Mouse (Mus musculus) right cerebral cortex, postnatal 4 days (tissue): Measurements from ENCODE around the gene Nav2.
A peak's percentile ranks its signal among the peaks of the same experiment; 100 is the strongest.

Source experiments
- DNase-seq: peaks from one replicate; pipeline ENCODE4 v3.0.0-alpha.2; 2022

Nav2 gene

DNA sequence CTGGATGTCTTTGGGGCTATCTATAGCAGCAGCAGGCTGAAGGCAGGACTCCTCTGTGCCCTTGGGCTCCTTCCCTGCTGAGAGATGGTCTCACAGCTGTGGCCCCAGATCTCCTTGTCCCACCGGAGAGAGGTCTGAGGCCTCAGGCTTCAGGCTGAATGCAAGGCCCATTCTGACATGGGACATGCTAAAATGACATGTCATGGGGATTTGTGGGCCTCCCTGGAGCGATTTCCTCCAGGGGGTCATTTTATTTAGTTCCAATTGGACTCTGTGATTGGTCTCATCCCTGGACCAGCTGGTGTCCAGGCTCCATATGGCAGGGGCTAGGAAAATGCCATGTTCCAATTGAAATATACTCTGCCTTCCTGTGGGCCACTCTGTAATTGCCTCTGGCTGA, 197.0 kb downstream of the Nav2 start:
- DNase-seq, result no peak

GRCm38 (mm10) chr7:49108076-49108475, 199.6 kb downstream of the Nav2 start:
- no peak for DNase-seq

DNA sequence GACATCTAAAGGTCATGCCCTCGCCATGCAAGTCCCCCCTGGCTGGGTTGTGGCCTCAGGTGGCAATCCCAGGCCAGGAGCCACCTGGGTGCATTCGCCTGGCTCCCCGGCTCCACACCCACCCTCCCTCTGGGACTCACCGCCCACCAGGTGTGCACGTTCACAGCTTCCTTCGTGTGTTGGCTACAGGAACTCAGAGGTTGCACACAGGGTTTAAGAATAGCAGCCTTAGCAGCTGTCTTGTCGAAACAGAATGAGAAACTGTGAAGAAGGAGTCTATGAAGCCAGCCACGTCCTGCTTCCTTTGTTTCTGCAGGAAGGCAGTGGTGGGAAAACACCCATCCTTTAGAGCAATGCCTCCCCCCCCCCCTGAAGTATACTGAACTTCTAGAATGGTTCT, 210.5 kb downstream of the Nav2 start:
- DNase-seq, result no peak

- peak; percentile 42 for DNase-seq
Measured at GRCm38 (mm10) chr7:49119794-49120487, 211.4 kb downstream of the Nav2 start.

- peak; percentile 25 for DNase-seq
Measured at GRCm38 (mm10) chr7:49120488-49120864, 212.0 kb downstream of the Nav2 start.

GRCm38 (mm10) chr7:49120935-49121691, 212.6 kb downstream of the Nav2 start:
- peak; percentile 99 for DNase-seq

DNA sequence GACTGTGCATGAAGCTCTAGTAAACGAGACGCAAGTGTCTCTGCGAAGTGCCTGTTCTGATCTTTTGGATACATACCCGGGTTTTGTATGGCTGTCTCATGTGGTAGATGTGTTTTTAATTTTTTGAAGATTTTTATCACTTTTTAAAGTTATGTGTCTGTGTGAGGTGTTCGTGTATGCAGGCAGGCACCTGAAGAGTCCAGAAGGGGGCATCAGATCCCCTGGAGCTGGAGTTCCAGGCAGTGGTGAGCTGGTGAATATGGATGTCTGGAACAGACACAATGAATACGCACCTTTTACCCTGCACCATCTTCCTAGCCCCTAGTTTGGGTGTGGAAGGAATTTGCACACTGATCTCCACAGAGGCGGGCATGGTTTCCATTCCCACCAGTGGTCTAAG, 214.0 kb downstream of the Nav2 start:
- DNase-seq, result no peak

DNA sequence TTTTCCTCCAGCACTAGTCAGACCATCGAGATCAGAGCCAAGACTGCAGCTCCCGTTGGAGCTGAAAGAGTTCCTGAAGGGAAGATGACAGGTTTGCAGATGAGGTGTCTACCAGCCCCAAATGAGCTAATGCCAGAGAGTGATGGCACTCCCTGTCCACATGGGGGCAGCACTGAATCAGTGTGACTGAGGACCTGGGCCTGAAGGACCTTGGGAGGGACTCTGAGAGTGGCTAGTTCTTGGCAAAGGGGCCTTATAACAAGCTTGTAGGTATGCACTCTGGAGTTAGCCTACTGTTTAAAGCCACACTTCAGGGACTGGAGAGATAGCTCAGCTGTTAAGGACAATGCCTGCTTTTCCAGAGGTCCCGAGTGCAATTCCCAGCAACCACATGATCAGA, 217.0 kb downstream of the Nav2 start:
- DNase-seq, result peak; percentile 61

- DNase-seq, result no peak
Measured at GRCm38 (mm10) chr7:49128224-49128623, 219.7 kb downstream of the Nav2 start.

- peak; percentile 86 for DNase-seq
Measured at GRCm38 (mm10) chr7:49132851-49133351, 224.4 kb downstream of the Nav2 start.

GRCm38 (mm10) chr7:49134396-49134795, 225.9 kb downstream of the Nav2 start:
- no peak for DNase-seq

GRCm38 (mm10) chr7:49139762-49140161, 231.2 kb downstream of the Nav2 start:
- DNase-seq, result no peak

DNA sequence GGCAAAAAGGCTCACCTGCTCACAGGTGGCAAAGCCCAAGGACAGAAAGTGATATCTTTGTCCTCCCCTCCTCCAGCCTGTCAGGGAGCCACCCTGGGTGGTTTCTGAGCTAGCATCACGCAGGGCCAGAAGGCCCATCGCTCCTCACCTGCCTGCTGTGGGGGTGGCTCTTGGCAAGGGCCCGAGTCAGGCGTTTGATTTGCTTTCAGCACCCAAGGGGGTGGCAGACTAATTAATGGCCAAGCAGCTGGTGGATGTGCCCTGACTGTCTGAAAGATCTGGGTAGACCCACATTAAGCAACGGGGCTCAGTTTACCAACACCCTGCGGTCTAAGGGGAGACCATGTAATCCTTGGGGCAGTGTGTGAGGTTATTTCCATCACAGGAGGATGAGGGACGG, 235.4 kb downstream of the Nav2 start:
- no peak for DNase-seq

DNA sequence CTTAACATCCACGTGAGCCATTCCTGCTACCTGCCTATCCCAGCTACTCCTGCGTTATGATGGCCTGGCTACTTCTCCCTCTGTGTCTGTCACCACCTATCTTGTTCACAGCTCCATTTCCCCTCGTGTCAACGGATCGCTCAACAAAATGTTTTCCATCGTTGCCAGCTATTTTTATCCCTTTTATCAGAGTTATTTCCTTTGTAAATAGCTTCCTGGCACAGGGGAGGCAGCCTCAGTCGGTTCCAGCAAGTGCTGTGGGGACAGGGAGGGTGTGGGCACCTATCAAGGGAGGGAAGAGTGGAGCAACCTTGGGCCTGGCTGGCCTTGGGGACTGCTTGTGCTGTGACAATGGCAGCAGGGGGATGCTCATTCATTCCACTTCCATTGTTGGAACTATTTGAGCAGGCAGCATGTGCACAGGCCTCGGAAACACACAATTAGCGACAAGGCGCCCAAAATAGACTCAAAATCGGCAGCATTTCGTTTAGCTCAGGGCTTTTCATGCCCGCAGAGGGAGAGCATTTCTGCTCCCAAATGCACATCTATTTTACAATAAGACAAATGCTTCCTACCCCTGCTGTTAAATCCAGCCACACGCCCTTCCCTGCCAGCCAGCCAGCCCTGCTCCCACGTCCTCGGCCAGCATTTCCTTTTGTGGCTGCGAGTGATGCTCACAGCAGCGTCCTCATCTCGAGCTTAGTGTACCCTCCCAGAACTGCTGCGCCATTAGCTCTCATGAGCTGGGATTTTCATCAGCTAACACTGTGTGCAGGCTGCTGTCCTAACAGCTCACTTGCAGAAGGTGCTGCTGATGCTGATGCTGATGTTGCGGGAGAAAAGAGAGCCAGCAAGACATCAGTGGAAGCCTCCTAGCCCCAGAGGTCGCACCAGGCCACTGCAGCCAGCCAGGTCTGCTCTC, 237.5 kb downstream of the Nav2 start:
- DNase-seq, result peak; percentile 57

DNA sequence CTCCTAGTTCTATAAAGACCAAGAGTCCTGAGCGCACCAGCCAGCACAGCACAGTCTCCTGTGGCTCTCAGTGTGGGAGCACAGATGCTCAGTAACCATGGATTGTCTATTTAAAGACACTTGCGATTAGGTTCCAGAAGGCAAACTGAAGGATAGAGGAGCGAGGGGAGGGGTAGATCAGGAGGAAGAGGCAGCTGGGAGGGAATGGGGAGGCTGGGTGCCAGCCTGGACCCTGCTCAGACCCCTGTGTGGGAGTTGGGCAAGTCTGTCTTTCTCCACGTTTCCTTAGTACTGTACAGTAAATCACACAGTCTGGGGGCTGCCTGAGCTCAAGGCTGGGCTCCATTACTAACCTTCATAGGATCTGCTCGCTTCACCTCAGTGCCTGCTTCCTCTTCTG, 243.8 kb downstream of the Nav2 start:
- DNase-seq, result no peak

GRCm38 (mm10) chr7:49152713-49153112, 244.2 kb downstream of the Nav2 start:
- no peak for DNase-seq

DNA sequence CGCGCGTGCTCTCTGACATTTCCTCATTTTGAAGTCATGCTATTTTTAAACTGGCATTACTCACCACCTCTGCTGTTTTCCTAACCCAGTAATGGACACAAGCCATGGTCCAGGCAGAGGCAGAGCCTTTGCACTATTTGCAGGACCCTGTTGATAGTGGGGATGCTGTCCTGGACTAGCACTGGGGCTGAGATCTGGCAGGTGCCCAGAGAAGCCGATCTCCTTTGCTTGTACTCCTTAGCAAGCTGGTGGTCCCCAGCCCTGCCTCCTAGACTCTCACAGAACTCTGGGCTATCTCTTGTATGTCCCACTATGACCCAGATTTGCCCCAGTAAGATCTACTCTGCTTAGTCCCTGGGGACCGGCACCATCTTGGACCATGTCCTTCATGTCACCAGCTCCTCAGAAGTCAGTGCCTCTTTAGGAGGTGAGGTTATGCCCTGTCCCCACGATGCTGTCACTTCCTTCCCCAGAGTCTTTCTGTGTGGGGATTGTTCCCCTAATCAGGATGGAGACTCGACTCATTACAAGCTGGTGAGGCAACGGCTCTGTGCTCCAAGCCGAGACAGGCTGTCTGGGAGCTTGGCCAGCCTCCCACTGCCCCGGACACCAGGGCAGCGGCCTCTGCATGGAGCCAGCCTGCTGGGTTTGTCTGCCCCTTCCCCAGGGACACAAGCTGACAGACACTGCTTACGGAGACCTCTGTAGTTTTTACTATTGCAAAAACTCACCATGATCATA, 250.3 kb downstream of the Nav2 start:
- DNase-seq, result no peak

- no peak for DNase-seq
Measured at GRCm38 (mm10) chr7:49159646-49160555, 251.4 kb downstream of the Nav2 start.

GRCm38 (mm10) chr7:49162079-49162478, 253.6 kb downstream of the Nav2 start:
- no peak for DNase-seq

DNA sequence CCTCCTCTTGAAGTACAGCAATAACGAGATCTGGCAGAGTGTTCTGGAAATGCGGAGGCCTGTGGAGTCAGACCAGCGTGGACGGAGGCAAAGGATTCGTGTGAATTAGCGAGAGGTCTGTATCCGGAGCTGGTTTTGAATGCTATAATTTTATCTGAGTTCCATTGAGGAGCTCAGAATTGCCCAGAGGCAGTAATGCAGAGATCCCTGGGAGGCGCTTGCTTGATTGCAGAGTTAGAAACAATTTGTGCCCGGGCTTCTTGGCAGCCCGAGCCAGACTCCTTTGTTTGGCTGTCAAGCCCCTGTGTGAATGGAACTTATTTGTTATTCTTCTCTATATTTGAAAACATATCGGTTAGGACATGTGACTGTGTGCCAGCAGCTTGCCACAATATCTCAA, 255.3 kb downstream of the Nav2 start:
- DNase-seq, result no peak

DNA sequence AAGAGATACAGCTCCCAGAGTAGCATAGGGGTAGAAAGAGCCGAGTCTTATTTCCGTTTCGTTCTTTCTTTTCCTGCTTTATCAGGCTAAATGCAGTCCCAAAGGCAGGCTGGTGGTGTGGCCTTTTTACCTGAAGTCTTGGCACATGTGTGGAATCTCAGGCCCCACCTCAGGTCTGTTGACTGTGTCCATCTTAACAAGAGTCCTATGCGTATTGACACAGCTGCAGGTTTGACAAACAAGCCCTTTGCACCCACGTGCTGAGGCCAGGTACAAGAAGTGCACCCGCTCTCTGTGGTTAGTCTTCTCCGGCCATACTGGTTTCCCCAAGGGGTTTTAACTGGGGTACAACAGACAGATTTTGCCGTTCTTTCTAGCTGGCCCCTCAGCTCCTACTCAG, 256.4 kb downstream of the Nav2 start:
- DNase-seq, result no peak
